Mouse (Mus musculus) neural tube, embryonic 11.5 days (tissue): Measurements from ENCODE around the gene AC124502.3. TPM values are rescaled to one million over a fixed set of nuclear protein-coding genes. Genes with fewer than 3 reads are reported as not detected.

Experiments used
- ATAC-seq: fragments of 200-750 bp; cut with Nextera tagmentation; 2 replicates; pipeline ENCODE4 v1.8.0; 2017; ENCODE audit warnings: moderate number of reproducible peaks, mild to moderate bottlenecking, moderate TSS enrichment, moderate library complexity; ENCODE audit not compliant: insufficient read depth, low FRiP score, low TSS enrichment
- DNase-seq: peaks from one replicate; pipeline ENCODE4 v3.0.0-alpha.2; 2015; ENCODE audit warnings: low spot score
- H3K27ac ChIP-seq: fragments of 300-500 bp; sonication (generic); 2 replicates; pipeline ENCODE4 v1.5.1; 2014; ENCODE audit warnings: low read depth, mild to moderate bottlenecking, low read length
- H3K27me3 ChIP-seq: fragments of 300-500 bp; sonication (generic); 2 replicates; pipeline ENCODE4 v1.6.1; 2014; ENCODE audit warnings: mild to moderate bottlenecking, low read length, mixed read lengths; ENCODE audit not compliant: control insufficient read depth, insufficient read depth
- H3K36me3 ChIP-seq: fragments of 300-500 bp; sonication (generic); 2 replicates; pipeline ENCODE4 v1.6.1; 2014; ENCODE audit warnings: mild to moderate bottlenecking, low read length, moderate library complexity, mixed read lengths; ENCODE audit not compliant: control insufficient read depth, insufficient read depth
- H3K4me1 ChIP-seq: fragments of 300-500 bp; sonication (generic); 2 replicates; pipeline ENCODE4 v1.6.1; 2014; ENCODE audit warnings: low read length, mixed read lengths; ENCODE audit not compliant: control insufficient read depth, insufficient read depth
- H3K4me2 ChIP-seq: fragments of 300-500 bp; sonication (generic); 2 replicates; pipeline ENCODE4 v1.6.1; 2014; ENCODE audit warnings: low read depth, mild to moderate bottlenecking, moderate library complexity
- H3K4me3 ChIP-seq: fragments of 300-500 bp; sonication (generic); 2 replicates; pipeline ENCODE4 v1.5.1; 2014; ENCODE audit warnings: low read depth, low read length
- H3K9ac ChIP-seq: fragments of 300-500 bp; sonication (generic); 2 replicates; pipeline ENCODE4 v1.6.1; 2014; ENCODE audit warnings: mild to moderate bottlenecking, low read length
- H3K9me3 ChIP-seq: fragments of 300-500 bp; sonication (generic); 2 replicates; pipeline ENCODE4 v1.6.1; 2016; ENCODE audit warnings: low read length; ENCODE audit not compliant: control insufficient read depth
- WGBS: fragments of 180-500 bp; shearing (Covaris S2); extraction: QIAGEN DNeasy Blood & Tissue Kit; methylation state at CpG from one replicate; pipeline ENCODE4 v1.1.7; 2014; 5-methylcytosine and 5-hydroxymethylcytosine counted together
- polyA plus RNA-seq: library from polyadenylated mRNA; unstranded; fragments of >200 nt; fragmentation: Nextera tagmentation; extraction: Ambion mirVana; gene quantifications from 2 replicates; pipeline ENCODE4 v1.2.1, GENCODE M21; 2014

Gene AC124502.3
- polyA plus RNA-seq, 1 experiment from 2014 or later = 1.2 TPM

DNA sequence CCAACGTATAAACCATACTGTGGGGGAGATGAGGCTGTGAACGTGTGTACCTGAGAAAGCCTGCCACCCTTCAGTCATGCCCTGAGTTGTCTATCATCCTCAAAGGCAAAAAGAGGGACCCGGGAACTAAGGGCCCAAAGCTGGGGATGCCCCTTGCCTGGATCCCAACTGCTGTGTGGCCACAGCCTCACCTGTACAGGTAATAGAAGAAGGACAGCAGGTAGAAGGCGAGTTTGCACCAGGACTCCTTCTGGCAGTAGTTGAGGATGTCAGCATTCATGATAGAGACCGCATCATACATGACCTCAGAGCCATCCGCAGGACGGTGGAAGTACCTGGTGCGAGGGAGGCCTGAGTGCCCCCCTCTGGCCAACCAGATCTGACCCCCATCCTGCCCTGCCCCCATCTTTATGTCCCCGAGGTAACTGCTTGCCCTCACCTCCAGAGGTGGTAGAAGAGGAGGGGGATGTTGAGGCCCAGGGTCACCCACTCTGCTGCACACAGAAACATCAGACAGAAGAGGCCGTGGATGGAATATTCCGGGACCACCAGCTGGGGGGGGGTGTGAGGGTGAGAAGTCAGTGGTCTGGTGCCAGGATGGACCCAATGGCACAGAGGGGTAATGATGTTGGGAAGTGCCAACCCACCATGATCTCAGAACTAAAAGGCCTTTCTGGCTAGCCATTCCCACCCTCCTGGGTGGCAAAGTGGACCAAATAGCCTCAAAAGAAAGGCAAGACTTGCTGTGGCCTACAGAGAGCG is 55.0 kb downstream of the AC124502.3 start:
- no peak overlapping the region for H3K27ac ChIP-seq
- H3K9ac ChIP-seq = no peak overlapping the region
- H3K27me3 ChIP-seq = no peaks in the 10 kb centered on the region
- DNase-seq = no peak
- H3K4me3 ChIP-seq = no peak overlapping the region; the same call in 1 of the 2 replicates
- no peak overlapping the region for H3K4me2 ChIP-seq
- peaks cover 4% of the 10 kb centered on the region for H3K36me3 ChIP-seq
- 0 out of 2 replicates have a peak, but pooled peaks have one; percentile 3 for ATAC-seq
- WGBS = 79% methylated on average over 12 of the region's 12 CpGs
- H3K4me1 ChIP-seq = peaks cover 38% of the 10 kb centered on the region
- H3K9me3 ChIP-seq = no peaks in the 10 kb centered on the region

DNA sequence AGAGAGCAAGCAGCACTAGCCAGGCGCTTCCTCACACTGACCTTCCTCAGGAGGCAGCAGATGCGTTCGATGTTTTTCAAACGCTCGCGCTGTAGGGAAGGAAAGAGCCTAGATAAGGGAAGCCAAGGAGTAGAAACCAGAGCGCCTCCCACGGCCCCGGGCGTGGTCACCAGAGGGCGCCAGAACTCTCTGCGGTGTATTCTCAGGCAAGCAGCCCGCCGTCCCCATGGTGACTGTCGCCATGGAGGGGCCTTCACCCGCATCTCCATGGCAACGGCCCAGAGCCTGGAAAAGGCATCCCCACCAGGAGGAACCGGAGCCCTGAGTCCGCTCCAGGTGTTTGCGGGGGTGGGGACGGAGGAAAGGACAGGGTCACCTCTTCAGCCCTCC is 55.5 kb downstream of the AC124502.3 start:
- H3K9me3 ChIP-seq = no peaks in the 10 kb centered on the region
- under 1% methylated on average over 21 of the region's 21 CpGs for WGBS
- peak overlapping the region; percentile 98 for H3K4me2 ChIP-seq
- peaks cover 4% of the 10 kb centered on the region for H3K36me3 ChIP-seq
- H3K4me1 ChIP-seq = peaks cover 39% of the 10 kb centered on the region
- peak; percentile 96 for DNase-seq
- no peak overlapping the region; the same call in 1 of the 2 replicates for H3K9ac ChIP-seq
- H3K27me3 ChIP-seq = no peaks in the 10 kb centered on the region
- no peak overlapping the region for H3K27ac ChIP-seq
- ATAC-seq = peak; percentile 68
- H3K4me3 ChIP-seq = peak overlapping the region; percentile 15; the same call in 1 of the 2 replicates

DNA sequence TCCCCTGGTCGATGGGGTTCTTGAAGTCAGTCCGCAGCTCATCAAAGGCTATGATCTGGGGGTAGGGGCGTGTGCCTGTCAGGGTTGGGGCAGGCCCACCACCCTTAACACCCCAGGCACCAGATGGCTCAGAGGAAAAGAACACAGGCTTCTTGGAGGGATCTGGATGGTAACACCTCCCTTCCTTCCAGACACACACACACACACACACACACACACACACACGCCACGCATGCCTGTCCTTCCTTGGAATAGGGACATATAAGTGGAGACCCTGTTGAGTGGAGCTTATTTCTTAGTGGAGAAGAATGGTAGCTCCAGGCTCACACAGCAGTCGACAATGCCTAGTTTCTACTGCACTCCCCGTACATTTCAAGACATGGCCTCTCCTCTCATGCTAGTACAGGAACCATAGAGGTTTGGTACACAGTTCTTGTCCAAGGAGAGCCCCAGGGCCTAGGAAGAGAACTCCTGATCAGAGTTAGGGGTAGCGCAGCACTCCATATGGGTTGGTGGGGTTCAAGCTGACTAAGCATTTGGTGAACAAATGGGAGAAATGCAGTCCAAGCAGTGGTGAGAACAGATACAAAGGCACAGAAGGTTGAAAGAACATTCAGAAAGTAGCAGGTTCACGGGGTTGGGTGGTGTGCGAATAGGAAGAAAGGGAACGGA is 56.2 kb downstream of the AC124502.3 start:
- Histone ChIP-seq H3K9me3 (no peaks in the 10 kb centered on the region), H3K4me1 (peaks cover 38% of the 10 kb centered on the region), H3K36me3 (peaks cover 9% of the 10 kb centered on the region), H3K27ac (peak overlapping the region; percentile 42; the same call in 1 of the 2 replicates), H3K27me3 (no peaks in the 10 kb centered on the region), H3K4me3 (peak overlapping the region; percentile 15), H3K4me2 (peak overlapping the region; percentile 98), H3K9ac (no peak overlapping the region; the same call in 1 of the 2 replicates)
- ATAC-seq (peak; percentile 2; the same call in 1 of the 2 replicates), DNase-seq (no peak)
- 40% methylated on average over 11 of the region's 11 CpGs for WGBS

DNA sequence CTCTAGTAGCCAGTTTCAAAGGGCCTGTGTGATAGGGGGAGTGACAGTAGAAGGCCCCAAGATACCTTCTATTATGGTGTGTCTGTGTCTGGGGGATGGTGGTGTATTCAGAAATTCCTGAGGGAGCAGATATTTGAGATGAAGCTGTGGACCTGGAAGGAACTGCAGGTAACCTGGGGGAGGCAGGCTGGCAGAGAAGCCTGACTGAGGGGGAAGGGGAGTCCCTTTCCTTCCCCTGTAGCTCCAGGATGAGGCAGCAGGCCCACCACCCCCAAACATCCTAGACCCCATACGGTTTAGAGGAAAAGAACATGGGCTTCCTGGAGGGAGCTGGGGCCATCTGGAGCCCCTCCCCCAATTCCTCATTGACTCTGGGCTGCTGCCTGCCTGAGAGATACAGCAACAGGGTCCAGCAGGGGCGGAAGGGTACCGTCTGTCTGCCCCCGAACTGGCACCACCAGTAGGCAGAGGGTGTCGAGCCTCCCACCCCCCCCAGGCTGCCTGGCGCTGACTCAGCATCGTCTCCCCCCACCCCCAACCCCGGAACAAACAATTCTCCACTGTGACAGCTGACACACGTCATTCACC is 57.3 kb downstream of the AC124502.3 start:
- Histone ChIP-seq H3K9me3 (no peaks in the 10 kb centered on the region), H3K4me2 (peak overlapping the region; percentile 98), H3K9ac (peak overlapping the region; percentile 44), H3K27ac (no peak overlapping the region), H3K36me3 (peaks cover 13% of the 10 kb centered on the region), H3K4me3 (peak overlapping the region; percentile 70), H3K27me3 (no peaks in the 10 kb centered on the region), H3K4me1 (peaks cover 38% of the 10 kb centered on the region)
- DNase-seq = peak; percentile 15
- 17% methylated on average over 9 of the region's 9 CpGs for WGBS
- ATAC-seq = no peak

DNA sequence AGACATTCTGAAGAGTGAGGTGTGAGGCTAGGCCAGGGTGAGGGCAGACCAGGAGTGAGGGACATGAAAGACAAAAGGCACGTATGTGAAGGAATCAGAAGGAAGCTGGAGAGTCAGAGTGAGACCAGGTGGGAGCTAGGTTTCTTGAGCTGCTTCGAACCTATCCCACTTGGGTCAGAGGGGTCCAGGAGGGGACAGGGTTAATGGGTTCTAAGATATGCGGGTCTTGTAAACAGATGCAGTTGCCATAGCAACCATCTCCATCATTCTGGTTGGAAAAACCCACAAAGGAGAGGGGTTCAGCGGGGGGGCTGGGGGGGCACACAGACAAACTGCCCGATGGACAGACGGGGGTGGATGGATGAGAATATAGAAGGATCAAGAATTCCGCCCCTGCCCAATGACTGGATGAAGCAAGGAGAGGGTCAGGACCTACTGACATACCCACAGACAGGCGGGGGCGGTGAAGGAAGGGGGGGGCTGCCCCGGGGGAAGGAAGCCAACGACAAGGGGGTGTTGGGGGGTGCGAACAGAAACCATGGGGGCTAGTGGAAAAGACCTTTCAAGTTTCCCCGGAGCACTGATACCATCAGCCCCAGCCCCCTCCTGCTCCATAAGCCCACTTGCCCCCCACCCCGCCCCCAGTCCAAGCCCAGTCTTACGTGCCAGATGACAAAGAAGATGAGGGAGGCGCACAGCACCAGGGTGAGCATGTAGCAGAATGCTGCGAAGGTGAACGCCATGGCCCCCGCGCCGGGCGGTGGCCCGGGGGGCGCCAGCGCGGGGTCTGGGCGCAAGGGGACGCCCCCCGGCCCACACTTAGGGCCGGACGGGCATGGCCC is 59.1 kb downstream of the AC124502.3 start:
- H3K9ac ChIP-seq = peak overlapping the region; percentile 87
- H3K27ac ChIP-seq = peak overlapping the region; percentile 74; the same call in 1 of the 2 replicates
- ATAC-seq = peak; percentile 13; the same call in 1 of the 2 replicates
- no peaks in the 10 kb centered on the region for H3K27me3 ChIP-seq
- peak; percentile 18 for DNase-seq
- 5% methylated on average over 29 of the region's 31 CpGs for WGBS
- peak overlapping the region; percentile 70 for H3K4me3 ChIP-seq
- no peaks in the 10 kb centered on the region for H3K9me3 ChIP-seq
- peaks cover 9% of the 10 kb centered on the region for H3K36me3 ChIP-seq
- peak overlapping the region; percentile 98 for H3K4me2 ChIP-seq
- peaks cover 38% of the 10 kb centered on the region for H3K4me1 ChIP-seq

DNA sequence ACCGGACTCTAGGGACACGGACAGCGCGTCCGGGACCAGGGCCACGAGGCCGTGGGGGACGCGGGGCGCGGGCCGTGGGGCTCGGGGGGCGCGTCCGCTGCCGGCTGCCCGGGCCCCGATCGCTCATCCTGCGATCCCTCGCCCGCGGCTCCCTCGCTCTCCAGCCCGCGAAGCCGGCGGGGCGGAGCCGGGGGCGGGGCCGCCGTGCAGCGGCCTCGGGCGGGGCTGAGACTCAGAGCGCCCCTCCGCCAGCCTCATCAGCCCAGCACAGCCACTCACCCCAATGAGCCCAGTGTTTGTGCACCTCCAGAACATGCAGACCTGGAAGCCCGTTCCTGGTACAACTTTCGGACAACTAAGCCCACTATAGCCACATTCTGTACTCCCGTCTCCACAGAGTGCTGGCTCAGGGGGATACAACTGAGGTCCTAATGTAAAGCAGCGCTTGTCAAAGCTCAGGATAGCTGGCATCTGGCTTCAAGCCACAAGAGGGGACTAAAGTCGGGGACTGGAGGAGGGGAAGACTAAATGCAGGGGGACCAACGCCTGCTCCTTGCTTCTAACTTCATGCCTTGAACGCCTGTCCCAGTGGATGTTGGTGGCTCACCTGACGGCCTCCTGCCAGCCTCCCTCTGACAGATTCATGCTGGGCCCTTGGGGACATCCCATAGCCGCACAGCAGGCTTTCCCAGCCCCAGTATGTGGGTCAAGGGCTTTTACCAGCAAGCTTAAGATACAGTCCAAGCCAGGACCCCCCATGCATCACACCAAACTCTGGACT is 59.9 kb downstream of the AC124502.3 start, which contains the start of gene Cnih2:
Gene Cnih2 (minus strand): TSS at position 159 of the 781 bp plus-strand sequence.
- Histone ChIP-seq H3K27ac (peak within 1 kb of the TSS; percentile 74), H3K4me3 (peak within 1 kb of the TSS; percentile 70), H3K27me3 (no peaks in the 10 kb centered on the region), H3K9me3 (no peaks in the 10 kb centered on the region), H3K36me3 (peaks cover 12% of the 10 kb centered on the region), H3K4me1 (peaks cover 38% of the 10 kb centered on the region), H3K4me2 (peak within 1 kb of the TSS; percentile 98), H3K9ac (peak within 1 kb of the TSS; percentile 87)
- ATAC-seq (peak; percentile 64; the same call in 1 of the 2 replicates), DNase-seq (peak; percentile 88)
- 3% methylated on average over 31 of the region's 48 CpGs for WGBS
